Mouse (Mus musculus) olfactory bulb, adult 2 months (tissue): ENCODE results near the gene Tbc1d10c.

Experiments
- CTCF ChIP-seq: fragments of 200-500 bp; IDR thresholded peaks from 2 replicates; pipeline ENCODE4 v1.5.1; 2012; ENCODE audit warnings: low read depth, mild to moderate bottlenecking, low read length, moderate library complexity; ENCODE audit not compliant: insufficient read depth
- POLR2A ChIP-seq: fragments of 200-500 bp; IDR thresholded peaks from 2 replicates; pipeline ENCODE4 v1.6.1; 2012; ENCODE audit warnings: mild to moderate bottlenecking, low read depth, low read length, moderate library complexity; ENCODE audit not compliant: insufficient read depth

DNA sequence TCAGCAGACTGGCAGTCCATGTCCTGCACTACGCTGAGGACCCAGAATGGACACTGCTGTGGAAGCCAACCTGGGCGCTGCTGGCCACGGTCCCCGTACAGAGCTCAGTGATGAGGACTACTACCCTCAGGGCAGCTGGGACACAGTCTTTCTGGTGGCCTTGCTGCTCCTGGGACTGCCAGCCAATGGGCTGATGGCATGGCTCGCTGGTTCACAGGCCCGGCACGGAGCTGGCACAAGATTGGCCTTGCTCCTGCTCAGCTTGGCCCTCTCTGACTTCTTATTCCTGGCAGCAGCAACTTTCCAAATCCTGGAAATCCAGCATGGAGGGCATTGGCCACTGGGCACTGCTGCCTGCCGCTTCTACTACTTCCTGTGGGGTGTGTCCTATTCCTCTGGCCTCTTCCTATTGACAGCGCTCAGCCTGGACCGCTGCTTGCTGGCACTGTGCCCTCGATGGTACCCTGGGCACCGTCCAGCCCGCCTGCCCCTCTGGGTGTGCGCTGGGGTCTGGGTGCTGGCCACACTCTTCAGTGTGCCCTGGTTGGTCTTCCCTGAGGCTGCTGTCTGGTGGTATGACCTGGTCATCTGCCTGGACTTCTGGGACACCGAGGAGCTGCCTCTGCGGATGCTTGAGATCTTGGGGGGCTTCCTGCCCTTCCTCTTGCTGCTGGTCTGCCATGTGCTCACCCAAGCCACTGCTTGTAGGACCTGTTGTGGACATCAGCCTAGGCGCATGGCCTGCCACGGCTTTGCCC is 48.5 kb downstream of the Tbc1d10c start:
- no peak for TF ChIP-seq POLR2A
- TF ChIP-seq CTCF = no peak
